Mouse (Mus musculus) ZHBTc4 (cell line): ENCODE measurements around the gene Cep170.
"Not testable (repeated sequence)": the region's sequence is repeated elsewhere in the genome, so short reads cannot be mapped to it uniquely, and the experiment has no call there.

ENCODE experiments used
- DNase-seq: peaks from one replicate; pipeline ENCODE4 v3.0.0-alpha.2; 2011; ENCODE audit warnings: low read depth, low spot score

Gene Cep170

GRCm38 (mm10) chr1:176814036-176814420 is at the start of gene Cep170:
Gene Cep170, minus strand, starts transcription at chr1:176814067.
- DNase-seq = peak; percentile 99

DNA sequence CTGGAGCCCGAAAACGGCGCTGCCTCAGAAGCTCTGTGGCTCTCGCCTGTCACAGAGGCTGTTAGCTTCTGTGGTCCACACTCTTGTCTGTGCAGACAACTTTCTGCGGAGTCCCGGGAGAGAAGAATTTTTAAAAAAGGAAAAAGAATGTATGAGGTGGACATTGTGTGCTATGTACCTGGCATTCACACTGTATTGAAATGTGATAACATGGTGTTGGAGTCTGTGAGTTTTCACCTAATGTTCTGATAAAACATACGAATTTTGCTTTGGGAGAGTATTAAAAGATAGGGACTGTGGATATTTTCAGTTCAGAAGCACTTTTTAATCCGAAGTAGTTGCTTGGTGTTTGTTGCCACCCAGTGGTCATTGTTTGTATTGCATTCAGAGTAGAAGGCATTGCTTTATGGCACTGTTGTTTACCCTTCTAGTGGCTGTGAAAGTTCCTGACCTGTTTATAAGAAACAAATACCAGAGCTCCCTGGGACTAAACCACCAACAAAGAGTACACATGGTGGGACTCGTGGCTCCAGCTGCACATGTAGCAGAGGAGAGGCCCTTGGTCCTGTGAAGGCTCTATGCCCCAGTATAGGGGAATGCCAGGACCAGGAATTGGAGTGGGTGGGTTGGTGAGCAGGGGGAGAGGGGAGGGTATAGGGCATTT is 48.2 kb upstream of the Cep170 start:
- peak; percentile 78 for DNase-seq

- no peak for DNase-seq
Measured at GRCm38 (mm10) chr1:176852813-176853590, 39.1 kb upstream of the Cep170 start.

DNA sequence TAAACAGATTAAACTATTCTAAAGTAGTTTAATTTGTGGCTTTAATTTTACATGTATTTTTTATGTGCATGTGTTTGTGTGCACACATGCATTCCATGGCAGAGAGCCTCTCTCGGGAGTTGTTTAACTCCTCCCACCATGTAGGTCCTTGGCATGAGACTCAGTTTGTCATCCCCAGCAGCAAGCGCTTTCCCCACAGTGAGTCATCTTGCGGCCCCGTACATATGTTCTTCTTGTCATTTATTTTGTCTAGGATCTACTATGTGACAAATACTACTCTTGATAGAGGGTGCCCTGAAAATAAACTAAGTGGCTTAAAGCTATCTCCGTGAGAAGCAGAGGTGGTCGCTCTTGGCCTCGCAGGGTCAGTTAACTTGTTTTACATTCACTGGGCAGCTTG is 37.5 kb upstream of the Cep170 start:
- DNase-seq = no peak

GRCm38 (mm10) chr1:176849377-176849776 is 35.5 kb upstream of the Cep170 start:
- DNase-seq = no peak

- DNase-seq = no peak
Measured at GRCm38 (mm10) chr1:176848613-176849290, 34.9 kb upstream of the Cep170 start.

- no peak for DNase-seq
Measured at GRCm38 (mm10) chr1:176847118-176847859, 33.4 kb upstream of the Cep170 start.

DNA sequence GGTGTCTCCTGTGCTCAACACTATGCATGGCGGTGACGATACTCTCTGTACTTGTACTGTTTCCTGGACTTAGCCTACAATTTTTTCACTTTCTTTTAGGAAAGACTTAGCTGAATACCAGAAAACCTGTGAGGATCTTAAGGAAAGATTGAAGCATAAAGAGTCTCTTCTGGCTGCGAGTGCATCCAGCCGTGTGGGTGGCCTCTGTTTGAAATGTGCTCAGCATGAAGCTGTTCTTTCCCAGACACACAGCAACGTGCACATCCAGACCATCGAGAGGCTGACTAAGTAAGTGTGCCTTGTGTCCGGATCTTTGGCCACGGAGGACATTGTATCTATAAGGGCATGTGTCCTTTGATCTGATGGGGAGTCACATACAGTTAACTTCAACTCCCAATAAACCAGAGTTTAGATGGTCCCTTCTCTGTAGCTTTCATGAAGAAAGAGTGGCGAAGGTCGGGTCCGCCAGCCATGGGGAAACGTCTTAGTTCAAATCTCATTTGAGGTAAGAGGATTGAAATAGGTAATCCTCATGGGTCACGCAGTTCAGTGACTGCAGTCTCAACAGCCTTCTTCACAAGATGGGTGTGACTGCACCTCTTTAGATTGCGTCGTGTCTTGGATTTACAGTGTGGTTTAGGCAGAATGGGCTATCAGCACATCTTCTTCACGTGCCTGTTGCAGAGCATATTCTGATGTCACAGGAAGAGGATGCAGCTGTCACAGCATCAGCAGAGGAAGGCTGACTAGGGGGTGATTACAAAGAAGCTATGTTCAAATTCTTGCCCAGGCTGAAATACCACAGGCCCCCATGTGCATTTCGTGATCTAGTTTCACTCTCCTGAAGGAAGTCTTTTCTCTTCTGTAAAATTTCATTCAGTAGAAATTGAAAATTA is 31.5 kb upstream of the Cep170 start:
- no peak for DNase-seq

- not testable (repeated sequence) for DNase-seq
Measured at GRCm38 (mm10) chr1:176836562-176836961, 22.7 kb upstream of the Cep170 start.

DNA sequence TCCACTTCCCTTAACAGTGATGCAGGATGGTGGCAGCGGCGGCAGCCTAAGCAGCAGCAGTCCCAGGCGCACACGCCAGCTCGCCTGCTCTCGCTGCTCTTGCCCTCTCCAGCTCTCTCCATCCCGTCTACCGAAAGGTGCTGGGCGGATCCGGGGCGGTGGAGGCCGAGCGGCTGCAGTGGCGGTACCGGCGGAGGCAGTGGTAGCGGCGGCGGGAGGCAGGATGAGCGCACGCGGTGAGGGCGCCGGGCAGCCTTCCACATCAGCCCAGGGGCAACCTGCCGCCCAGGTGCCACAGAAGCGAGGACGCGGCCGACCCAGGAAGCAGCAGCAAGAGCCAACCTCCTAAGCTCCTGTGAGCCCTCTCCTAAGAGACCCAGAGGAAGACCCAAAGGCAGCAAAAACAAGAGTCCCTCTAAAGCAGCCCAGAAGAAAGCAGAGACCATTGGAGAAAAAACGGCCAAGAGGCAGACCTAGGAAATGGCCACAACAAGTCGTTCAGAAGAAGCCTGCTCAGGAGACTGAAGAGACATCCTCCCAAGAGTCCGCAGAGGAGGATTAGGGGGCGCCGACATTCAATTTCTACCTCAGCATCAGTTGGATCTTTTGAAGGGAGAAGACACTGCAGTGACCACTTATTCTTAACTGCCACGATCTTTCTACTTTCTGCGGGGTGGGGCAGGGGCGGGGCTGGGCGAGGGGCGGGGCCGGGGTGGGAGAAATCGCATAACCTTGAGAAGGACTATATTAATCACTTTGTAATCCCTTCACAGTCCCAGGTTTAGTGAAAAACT is 21.8 kb upstream of the Cep170 start:
- peak; percentile 64 for DNase-seq

DNA sequence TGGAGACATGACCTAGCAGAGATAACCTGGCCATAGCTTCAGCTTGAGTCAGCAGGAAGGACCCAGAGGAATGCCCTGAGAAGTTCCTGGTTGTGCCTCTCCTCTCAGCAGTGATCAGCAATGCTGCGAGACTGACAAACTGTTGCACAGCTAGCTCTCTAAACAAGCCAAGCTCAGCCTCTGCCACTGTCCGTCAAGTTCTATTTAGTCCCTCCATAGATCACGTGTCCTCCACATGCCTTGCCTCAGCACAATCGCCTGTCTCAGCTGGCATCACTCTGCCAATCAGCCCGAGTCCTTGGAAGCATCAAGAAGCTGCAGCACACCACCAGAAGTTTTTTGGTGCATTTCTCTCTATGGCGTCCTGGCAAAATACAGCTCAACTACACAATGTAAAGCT is 21.0 kb upstream of the Cep170 start:
- no peak for DNase-seq

DNA sequence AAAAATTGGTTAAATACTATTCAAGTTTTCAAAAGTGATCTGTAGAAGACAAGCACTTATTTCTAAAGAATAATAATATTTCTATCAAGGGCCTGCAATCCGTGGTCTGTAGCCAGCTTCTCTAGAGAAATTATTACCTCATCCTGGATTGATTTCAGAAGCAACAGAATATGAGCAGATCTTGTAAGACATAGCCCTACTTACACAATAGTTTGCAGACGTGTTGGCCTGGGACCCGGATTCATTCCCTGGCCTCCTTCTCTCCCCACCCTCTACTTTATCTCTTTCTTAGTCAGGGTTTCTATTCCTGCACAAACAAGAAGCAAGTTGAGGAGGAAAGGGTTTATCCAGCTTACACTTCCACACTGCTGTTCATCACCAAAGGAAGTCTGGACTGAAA is 20.1 kb upstream of the Cep170 start:
- DNase-seq = no peak

- DNase-seq = no peak
Measured at GRCm38 (mm10) chr1:176833257-176833656, 19.4 kb upstream of the Cep170 start.

DNA sequence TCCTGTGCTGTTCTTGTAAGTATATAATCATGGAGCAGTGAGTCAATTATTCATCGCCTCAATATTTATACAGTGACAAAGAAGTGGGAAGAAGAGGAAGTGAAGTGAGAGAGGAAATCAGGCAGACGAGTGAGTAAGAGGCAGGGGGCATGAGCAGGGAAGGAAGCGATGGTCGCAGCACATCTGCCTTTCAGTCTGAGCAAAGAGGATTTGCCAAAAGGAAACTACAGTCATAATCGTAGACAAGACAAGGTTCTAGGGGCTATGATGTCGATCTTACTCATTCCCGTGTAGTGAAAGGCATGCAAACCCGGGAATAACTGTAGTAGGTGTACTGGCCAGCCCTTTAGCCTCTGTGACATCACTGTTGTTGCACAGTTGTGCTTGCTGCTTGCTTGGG is 18.7 kb upstream of the Cep170 start:
- DNase-seq = no peak

DNA sequence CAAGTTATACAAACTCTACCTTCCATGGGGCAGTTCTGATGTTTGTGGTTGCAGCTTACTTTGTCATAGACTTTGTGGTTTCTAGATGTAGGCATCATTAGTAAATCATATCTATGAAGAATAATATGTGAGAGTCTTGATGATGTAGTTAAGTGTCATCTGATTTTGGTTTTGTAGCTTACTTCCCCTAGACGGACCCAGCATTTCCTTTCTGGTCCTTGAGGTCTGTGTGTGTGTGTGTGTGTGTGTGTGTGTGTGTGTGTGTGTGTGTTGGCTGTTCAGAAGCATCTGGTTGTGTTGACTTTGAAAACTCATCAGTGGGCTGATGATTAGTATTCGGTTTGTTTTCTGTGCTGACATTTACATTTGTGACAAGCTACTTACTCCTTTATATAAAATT is 18.2 kb upstream of the Cep170 start:
- no peak for DNase-seq

DNA sequence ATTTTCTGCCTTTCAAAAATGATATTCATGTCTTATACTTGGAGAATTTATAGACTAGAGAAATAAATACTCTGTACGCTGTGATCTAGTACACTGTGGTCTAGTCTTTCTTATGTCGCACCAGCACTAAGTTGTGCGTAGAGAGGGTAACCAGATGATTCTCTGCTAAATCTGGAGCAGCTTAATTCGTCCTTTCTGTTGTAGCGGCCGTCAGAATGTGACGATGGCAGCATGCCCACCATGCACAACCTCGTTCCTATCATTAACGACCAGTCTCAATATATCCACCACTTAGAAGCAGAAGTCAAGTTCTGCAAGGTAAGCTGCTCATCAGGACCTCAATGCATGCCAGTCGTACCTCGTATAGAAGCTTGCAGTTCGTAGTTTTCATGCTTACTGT is 14.8 kb upstream of the Cep170 start:
- DNase-seq = no peak

DNA sequence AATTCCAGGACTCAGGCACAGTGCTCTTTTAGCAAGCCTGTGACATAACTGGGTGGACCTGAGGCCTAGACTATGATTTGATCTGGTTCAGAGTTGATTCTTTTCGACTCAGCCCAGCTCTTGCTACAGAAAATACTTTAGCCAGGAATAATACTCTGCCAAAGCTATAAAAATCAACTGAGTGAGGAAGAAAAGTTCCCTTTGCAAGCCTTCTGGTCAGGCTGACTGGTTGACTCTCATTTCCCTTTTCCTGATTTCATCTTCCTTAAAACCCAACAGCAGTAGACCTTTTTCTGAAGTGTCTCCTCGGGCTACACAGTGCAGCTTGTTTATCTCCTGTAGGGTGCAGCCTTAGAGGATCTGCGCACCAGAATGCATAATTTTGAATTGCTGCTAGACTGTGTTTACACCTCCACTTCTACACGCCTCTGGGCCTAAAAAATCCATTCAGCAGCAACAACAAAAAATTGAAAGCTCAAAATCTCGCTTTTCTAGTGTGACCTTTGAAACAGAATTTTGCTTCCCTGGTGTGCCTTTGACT is 14.1 kb upstream of the Cep170 start:
- DNase-seq = no peak

DNA sequence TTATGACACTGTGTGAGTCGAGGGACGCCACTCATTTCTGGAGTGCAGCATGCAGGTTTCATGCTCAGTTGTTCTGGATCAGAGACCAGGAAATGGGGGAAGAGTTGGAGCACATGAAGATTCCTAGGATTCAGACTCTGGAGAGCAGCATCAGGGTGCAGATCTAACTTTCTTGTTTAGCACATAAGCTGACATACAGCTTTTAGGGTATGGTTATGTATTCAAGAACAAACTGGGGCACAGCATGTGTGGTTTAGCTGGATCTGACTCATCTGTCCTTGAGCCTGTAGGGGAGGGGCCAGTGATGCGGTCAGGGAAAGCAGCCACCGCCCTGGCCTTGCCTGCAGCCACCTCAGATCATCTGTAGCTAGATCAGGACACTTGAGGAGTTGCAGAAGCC is 13.5 kb upstream of the Cep170 start:
- no peak for DNase-seq

- DNase-seq = no peak
Measured at GRCm38 (mm10) chr1:176826931-176827330, 13.1 kb upstream of the Cep170 start.

DNA sequence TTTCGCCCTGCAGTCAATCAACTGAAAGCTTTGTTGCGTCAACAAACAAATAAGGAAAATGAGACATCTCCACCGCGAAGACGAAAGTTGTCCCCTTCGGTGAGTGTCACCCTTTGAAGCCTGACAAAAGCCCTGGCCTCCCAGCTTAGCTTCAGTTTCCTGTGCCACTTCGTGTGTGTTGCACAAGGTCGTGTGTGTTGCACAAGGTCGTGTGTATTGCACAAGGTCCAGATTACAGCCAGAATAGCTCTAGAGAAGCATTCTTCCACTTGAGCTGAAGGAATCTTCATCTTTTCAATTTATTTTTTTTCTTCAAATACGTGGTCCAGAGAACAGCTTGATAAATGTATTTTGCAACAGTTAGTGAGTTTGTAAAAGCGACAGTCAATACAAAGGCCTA is 12.3 kb upstream of the Cep170 start:
- DNase-seq = no peak
